8 mouse cellular contexts compared by ENCODE assay signal in genomic region chr19:21273440-21273839, GRCm38 (mm10). TPM values are rescaled to one million over a fixed set of nuclear protein-coding genes. Genes with fewer than 3 reads are reported as not detected.
DNase-seq lines count a peak whose midpoint lies in the region; ATAC-seq and TF ChIP-seq lines count a peak whose summit lies in the region.

No protein-coding gene starts in this region.

- in situ Hi-C loops in CH12.LX (cut with MboI; ENCODE audit: low pct_ligation_motif_present, low pct_unique_long_range_greater_than_20kb, low sequenced_read_pairs), result loop anchor here (25.0 kb wide), 2 partner anchors 136 to 236 kb away; no protein-coding TSS in a partner anchor

- peak overlapping the region; percentile 67; the same call in 1 of the 2 replicates for H3K4me2 ChIP-seq in CH12.LX (ENCODE audit: insufficient read depth, low read depth, poor library complexity, severe bottlenecking)
- peak overlapping the region; percentile 51 for H3K4me2 ChIP-seq in forebrain, embryonic 11.5 days (ENCODE audit: low read depth, low read length, severe bottlenecking)
- H3K4me2 ChIP-seq in limb, embryonic 12.5 days, result peak overlapping the region; percentile 79
- H3K4me2 ChIP-seq in stomach, postnatal 0 days (replicated peaks; ENCODE audit: low read depth), result peak overlapping the region; percentile 53

- no peak for TF ChIP-seq POLR2A in CH12.LX (IDR thresholded peaks at IDR 0.05; ENCODE audit: low read depth, low read length)

- dilution Hi-C loops in CH12.LX (cut with MboI; ENCODE audit: extremely low pct_ligation_motif_present, extremely low pct_unique_long_range_greater_than_20kb, low sequenced_read_pairs), result no loop called here

- peaks cover 0 to 36% of the 10 kb centered on the region in 2 experiments; a peak in 3 of 4 replicates for H3K4me1 ChIP-seq in CH12.LX (ENCODE audit: control insufficient read depth in 1 of 2, insufficient read depth in 2 of 2)
- H3K4me1 ChIP-seq in forebrain, embryonic 11.5 days (replicated peaks; ENCODE audit: control insufficient read depth, insufficient read depth, low read length), result peaks cover 3% of the 10 kb centered on the region; the same call in 1 of the 2 replicates
- H3K4me1 ChIP-seq in limb, embryonic 12.5 days (replicated peaks), result peaks cover 12% of the 10 kb centered on the region
- peaks cover 3% of the 10 kb centered on the region; the same call in 1 of the 2 replicates for H3K4me1 ChIP-seq in stomach, postnatal 0 days (replicated peaks; ENCODE audit: control insufficient read depth, insufficient read depth)

- no peaks in the 10 kb centered on the region for H3K27me3 ChIP-seq in CH12.LX (replicated peaks)
- H3K27me3 ChIP-seq in forebrain, embryonic 11.5 days (ENCODE audit: control insufficient read depth, insufficient read depth, low read length), result no peaks in the 10 kb centered on the region
- H3K27me3 ChIP-seq in limb, embryonic 12.5 days, result no peaks in the 10 kb centered on the region
- no peaks in the 10 kb centered on the region for H3K27me3 ChIP-seq in stomach, postnatal 0 days (ENCODE audit: control insufficient read depth, insufficient read depth, low read length)

- TF ChIP-seq EP300 in CH12.LX (IDR thresholded peaks at IDR 0.05; ENCODE audit: low read length), result no peak
- no peak for TF ChIP-seq EP300 in stomach, postnatal 0 days (optimal IDR thresholded peaks at IDR 0.05)

- no peak overlapping the region for H3K27ac ChIP-seq in CH12.LX (ENCODE audit: insufficient read depth, low read depth)
- no peak overlapping the region for H3K27ac ChIP-seq in forebrain, embryonic 11.5 days (ENCODE audit: low read depth, low read length)
- H3K27ac ChIP-seq in limb, embryonic 12.5 days, result no peak overlapping the region
- peak overlapping the region; percentile 41; the same call in 1 of the 2 replicates for H3K27ac ChIP-seq in stomach, postnatal 0 days (replicated peaks)

- WGBS in forebrain, embryonic 11.5 days, result 2% methylated on average over 4 of the region's 4 CpGs
- whole genome bisulfite sequencing in limb, embryonic 12.5 days, result under 1% methylated on average over 4 of the region's 4 CpGs
- under 1% methylated on average over 4 of the region's 4 CpGs for WGBS in stomach, postnatal 0 days

- intact Hi-C loops in left cerebral cortex, postnatal 25 days (cut with DNase I), result loop anchor here (2.0 to 10.0 kb wide), 6 partner anchors 136 to 479 kb away; no protein-coding TSS in a partner anchor

- H3K79me2 ChIP-seq in CH12.LX (replicated peaks; ENCODE audit: control insufficient read depth, extremely low read depth, insufficient read depth, poor library complexity, severe bottlenecking), result peaks cover 45% of the 10 kb centered on the region

- DNase-seq in embryo, embryonic 10 days (ENCODE audit: low spot score), result peak; percentile 57
- DNase-seq in embryo, embryonic 9.5 days (ENCODE audit: extremely low spot score), result no peak
- DNase-seq in CH12.LX (ENCODE audit: extremely low read depth), result no peak
- DNase-seq in forebrain, embryonic 11.5 days (ENCODE audit: low spot score), result no peak
- DNase-seq in stomach, postnatal 0 days (ENCODE audit: low spot score), result no peak
- DNase-seq in left cerebral cortex, postnatal 25 days (ENCODE audit: low spot score in 2 of 2), result no peak
- no peak for DNase-seq in cerebellum, postnatal 36 days

- H3K4me3 ChIP-seq in CH12.LX (replicated peaks in 1 of 3; ENCODE audit: low read depth in 2 of 3, low read length in 2 of 3, poor library complexity in 1 of 3), result peak overlapping the region; percentile 71 to 87 (median 73)
- peak overlapping the region; percentile 94 for H3K4me3 ChIP-seq in forebrain, embryonic 11.5 days (ENCODE audit: low read depth, low read length)
- peak overlapping the region; percentile 95 for H3K4me3 ChIP-seq in limb, embryonic 12.5 days (replicated peaks)
- H3K4me3 ChIP-seq in stomach, postnatal 0 days (ENCODE audit: low read depth, low read length), result peak overlapping the region; percentile 97

- H3K9ac ChIP-seq in CH12.LX (ENCODE audit: insufficient read depth, low read depth), result peak overlapping the region; percentile 89
- peak overlapping the region; percentile 62 for H3K9ac ChIP-seq in forebrain, embryonic 11.5 days (ENCODE audit: low read length)
- H3K9ac ChIP-seq in limb, embryonic 12.5 days (replicated peaks), result peak overlapping the region; percentile 57
- peak overlapping the region; percentile 54 for H3K9ac ChIP-seq in stomach, postnatal 0 days (ENCODE audit: low read length)

- peaks cover 11 to 20% of the 10 kb centered on the region in 2 experiments for H3K36me3 ChIP-seq in CH12.LX (replicated peaks in 1 of 2; ENCODE audit: control insufficient read depth in 1 of 2, insufficient read depth in 1 of 2, low read length in 1 of 2)
- H3K36me3 ChIP-seq in forebrain, embryonic 11.5 days (ENCODE audit: control insufficient read depth, insufficient read depth, low read length), result no peaks in the 10 kb centered on the region
- H3K36me3 ChIP-seq in limb, embryonic 12.5 days, result peaks cover 16% of the 10 kb centered on the region
- peaks cover 3% of the 10 kb centered on the region; the same call in 1 of the 2 replicates for H3K36me3 ChIP-seq in stomach, postnatal 0 days (ENCODE audit: control insufficient read depth, insufficient read depth, low read length)

- no peaks in the 10 kb centered on the region for H3K9me3 ChIP-seq in CH12.LX (replicated peaks; ENCODE audit: low read length)
- H3K9me3 ChIP-seq in forebrain, embryonic 11.5 days (ENCODE audit: control insufficient read depth, low read length), result no peaks in the 10 kb centered on the region
- H3K9me3 ChIP-seq in limb, embryonic 12.5 days, result no peaks in the 10 kb centered on the region
- no peaks in the 10 kb centered on the region for H3K9me3 ChIP-seq in stomach, postnatal 0 days (ENCODE audit: control insufficient read depth, low read length)

- TF ChIP-seq RAD21 in CH12.LX (IDR thresholded peaks at IDR 0.05; ENCODE audit: low read depth, low read length), result no peak

- TF ChIP-seq CTCF in CH12.LX (conservative IDR thresholded peaks at IDR 0.05 in 1 of 2, IDR thresholded peaks at IDR 0.05 in 1 of 2; ENCODE audit: low read depth in 2 of 2, low read length in 2 of 2), result no peak
- TF ChIP-seq CTCF in stomach, postnatal 0 days (IDR thresholded peaks at IDR 0.05; ENCODE audit: low read depth), result no peak

- ATAC-seq in forebrain, embryonic 11.5 days (replicated peaks; ENCODE audit: low FRiP score), result no peak
- ATAC-seq in limb, embryonic 12.5 days (ENCODE audit: insufficient number of reproducible peaks, insufficient read depth, low FRiP score, low TSS enrichment, low read depth), result no peak
- no peak for ATAC-seq in stomach, postnatal 0 days (ENCODE audit: low FRiP score, low TSS enrichment)

TF ChIP-seq in CH12.LX, 34 proteins besides CTCF, POLR2A, EP300 and RAD21:
- TF ChIP-seq MXI1 (IDR thresholded peaks at IDR 0.05; ENCODE audit: low read depth, low read length), result no peak
- no peak for TF ChIP-seq ZNF384 (IDR thresholded peaks at IDR 0.05; ENCODE audit: low read depth, low read length)
- TF ChIP-seq TBP (conservative IDR thresholded peaks at IDR 0.05; ENCODE audit: low read depth, low read length), result no peak
- TF ChIP-seq E2F4 (IDR thresholded peaks at IDR 0.05; ENCODE audit: insufficient replicate concordance, low read depth, low read length), result no peak
- TF ChIP-seq NELFE (IDR thresholded peaks at IDR 0.05; ENCODE audit: low read depth, low read length), result no peak
- no peak for TF ChIP-seq GABPA (IDR thresholded peaks at IDR 0.05; ENCODE audit: insufficient replicate concordance, low read depth, low read length)
- TF ChIP-seq ZC3H11A (IDR thresholded peaks at IDR 0.05; ENCODE audit: low read depth, low read length), result no peak
- TF ChIP-seq ZMIZ1 (IDR thresholded peaks at IDR 0.05; ENCODE audit: low read depth, low read length), result no peak
- TF ChIP-seq ZKSCAN1 (IDR thresholded peaks at IDR 0.05; ENCODE audit: borderline replicate concordance, low read depth, low read length), result no peak
- TF ChIP-seq ETS1 (conservative IDR thresholded peaks at IDR 0.05; ENCODE audit: low read depth, low read length), result no peak
- TF ChIP-seq UBTF (IDR thresholded peaks at IDR 0.05; ENCODE audit: low read depth, low read length), result no peak
- TF ChIP-seq JUND (conservative IDR thresholded peaks at IDR 0.05; ENCODE audit: low read depth, low read length), result no peak
- TF ChIP-seq POLR2AphosphoS2 (IDR thresholded peaks at IDR 0.05; ENCODE audit: low read depth, low read length), result no peak
- TF ChIP-seq MYC (IDR thresholded peaks at IDR 0.05; ENCODE audit: low read depth, low read length), result no peak
- no peak for TF ChIP-seq PAX5 (IDR thresholded peaks at IDR 0.05; ENCODE audit: low read length)
- no peak for TF ChIP-seq IRF4 (IDR thresholded peaks at IDR 0.05; ENCODE audit: low read depth, low read length)
- no peak for TF ChIP-seq KAT2A (IDR thresholded peaks at IDR 0.05; ENCODE audit: insufficient replicate concordance, low read length)

RNA-seq across cellular contexts. Expression of gene Zfand5, which starts 1.4 kb away (rescaled TPM):
- total RNA-seq in CH12.LX (2012; rRNA removed) (40.9 and 44.7 TPM in 2 replicates), CH12.LX (2014; rRNA removed) (87.9 and 107 TPM in 2 replicates)
- polyA plus RNA-seq in CH12.LX (2012; ENCODE audit: insufficient read length, low read depth), result 65.8 and 71.8 TPM in 2 replicates
- 131 and 140 TPM in 2 replicates for polyA plus RNA-seq in forebrain, embryonic 11.5 days (2014; fragmentation: Nextera tagmentation; extraction: Ambion mirVana)
- 124 and 126 TPM in 2 replicates for polyA plus RNA-seq in limb, embryonic 12.5 days (2016; fragmentation: Nextera tagmentation; extraction: Ambion mirVana)
- polyA plus RNA-seq in stomach, postnatal 0 days (2015; fragmentation: Nextera tagmentation; extraction: Ambion mirVana), result 82.5 and 93.5 TPM in 2 replicates
- total RNA-seq in left cerebral cortex, postnatal 25 days (2021), result 100 to 1,000 TPM; 172 to 175 TPM
